Mouse (Mus musculus): Measurements from ENCODE around the gene Scn1b. TPM values are rescaled to one million over a fixed set of nuclear protein-coding genes. Genes with fewer than 3 reads are reported as not detected.

The Scn1b gene
- total RNA-seq, 2 experiments from 2014 or later = 16.5 to 16.7 TPM

- no peak for DNase-seq
Measured at GRCm38 (mm10) chr7:31086175-31086755, 40.5 kb downstream of the Scn1b start.

GRCm38 (mm10) chr7:31085171-31085570, 41.6 kb downstream of the Scn1b start:
- peak; percentile 25 to 58 for DNase-seq

DNA sequence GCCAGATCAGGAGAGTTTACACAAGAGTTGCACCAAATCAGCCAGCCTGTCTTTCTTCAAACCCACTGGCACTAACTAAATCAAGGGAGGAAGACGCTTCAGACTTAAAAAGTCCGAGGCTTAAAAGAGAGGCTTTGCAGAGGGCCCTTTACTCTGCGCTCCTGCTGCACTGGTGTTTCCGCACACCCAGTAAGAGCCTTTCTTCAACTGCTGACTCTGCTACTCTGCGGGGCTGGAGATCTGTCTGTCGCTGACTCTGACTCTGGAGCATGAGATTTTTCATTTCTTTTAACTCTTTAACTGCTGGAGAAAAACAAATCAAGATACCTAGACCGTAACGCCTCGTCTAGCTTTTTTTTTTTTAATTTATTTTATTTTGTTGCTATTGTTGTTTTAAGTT, 42.7 kb downstream of the Scn1b start:
- peak in 1 of 2 experiments; percentile 26 for DNase-seq

DNA sequence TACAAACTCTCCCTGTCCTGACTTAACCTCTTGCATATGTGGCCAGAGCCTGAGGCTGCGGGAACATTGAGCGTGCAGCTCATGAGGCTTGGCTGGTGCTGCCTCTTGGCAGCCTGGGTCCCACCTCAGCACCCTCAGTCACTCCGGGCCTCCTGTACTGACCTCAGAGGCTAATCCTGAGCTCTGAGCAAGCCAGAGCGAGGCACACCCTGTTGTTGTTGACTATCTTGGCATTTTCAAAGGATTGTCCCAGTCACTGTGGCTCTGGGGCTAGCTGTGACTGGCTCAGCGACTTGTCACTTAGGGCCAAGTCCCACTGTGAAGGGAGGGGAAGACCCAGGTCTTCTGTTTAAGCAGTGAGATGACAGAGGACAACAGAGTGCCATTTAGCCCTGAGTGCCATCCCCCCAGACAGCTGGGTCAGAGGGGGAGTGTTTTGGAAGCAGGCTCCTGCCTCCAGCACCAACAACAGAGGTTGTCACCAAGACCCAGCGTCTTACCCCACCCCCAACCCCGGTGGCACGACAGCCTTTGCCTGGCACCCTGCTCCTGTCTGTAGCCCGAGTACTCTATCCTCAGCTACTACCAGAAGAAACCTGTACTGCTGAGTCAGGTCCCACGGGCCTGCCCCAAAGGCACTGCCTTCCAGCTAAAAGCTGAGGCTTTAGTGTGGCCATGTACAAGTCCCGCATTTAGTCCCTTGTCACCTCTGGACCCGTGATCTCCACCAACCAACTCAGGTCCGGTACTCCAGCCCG, 43.8 kb downstream of the Scn1b start:
- peak; percentile 24 to 56 for DNase-seq

GRCm38 (mm10) chr7:31082106-31082505, 44.7 kb downstream of the Scn1b start:
- no peak for DNase-seq

- DNase-seq = no peak
Measured at GRCm38 (mm10) chr7:31081106-31081505, 45.7 kb downstream of the Scn1b start.

DNA sequence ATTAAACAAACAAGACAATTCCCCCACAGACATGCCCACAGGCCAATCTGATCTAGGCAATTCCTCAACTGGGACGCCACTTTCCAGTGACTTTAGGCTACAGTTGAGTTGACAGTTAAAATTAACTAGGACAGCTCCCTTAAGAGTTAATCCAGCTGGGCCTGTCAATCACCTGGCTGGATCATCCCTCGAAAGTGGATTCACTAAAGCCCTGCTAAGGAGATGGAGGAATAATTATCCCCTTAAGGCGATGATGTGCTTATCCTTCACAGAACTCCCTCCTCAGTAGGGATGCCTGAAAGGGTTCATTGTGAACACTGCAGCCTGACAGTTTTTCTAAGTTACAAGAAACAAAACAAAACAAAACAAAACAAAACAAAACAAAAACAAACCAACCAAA, 46.2 kb downstream of the Scn1b start:
- DNase-seq = no peak

GRCm38 (mm10) chr7:31079670-31080069, 47.1 kb downstream of the Scn1b start:
- DNase-seq = no peak

DNA sequence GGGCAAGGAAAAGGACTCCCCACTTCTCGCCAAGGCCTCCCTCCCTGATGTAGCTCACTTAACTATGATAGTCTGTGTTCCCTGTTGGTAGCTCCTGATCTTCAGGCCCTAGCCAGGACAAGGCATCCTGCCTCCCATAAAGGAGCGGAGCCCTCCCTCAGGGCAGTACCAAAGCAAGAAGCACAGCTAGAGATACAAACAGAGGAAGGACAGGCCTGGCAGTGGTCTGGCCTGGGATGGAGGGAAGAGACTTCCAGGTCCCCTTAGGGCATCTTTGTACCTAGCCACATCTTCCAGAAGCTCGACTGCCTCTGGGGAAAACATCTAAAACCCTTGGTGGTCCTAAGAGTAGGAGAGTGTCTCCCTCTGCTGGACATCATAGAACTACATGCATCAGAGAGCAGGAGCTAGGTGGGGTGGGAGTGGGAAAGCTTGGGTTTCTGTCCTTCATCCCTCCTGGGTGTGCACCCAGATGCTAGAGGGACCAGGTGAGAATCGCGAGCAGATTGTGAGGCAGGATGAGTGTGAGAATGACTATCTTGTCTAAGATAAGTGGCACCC, 48.8 kb downstream of the Scn1b start:
- DNase-seq = peak in 1 of 2 experiments; percentile 22

DNA sequence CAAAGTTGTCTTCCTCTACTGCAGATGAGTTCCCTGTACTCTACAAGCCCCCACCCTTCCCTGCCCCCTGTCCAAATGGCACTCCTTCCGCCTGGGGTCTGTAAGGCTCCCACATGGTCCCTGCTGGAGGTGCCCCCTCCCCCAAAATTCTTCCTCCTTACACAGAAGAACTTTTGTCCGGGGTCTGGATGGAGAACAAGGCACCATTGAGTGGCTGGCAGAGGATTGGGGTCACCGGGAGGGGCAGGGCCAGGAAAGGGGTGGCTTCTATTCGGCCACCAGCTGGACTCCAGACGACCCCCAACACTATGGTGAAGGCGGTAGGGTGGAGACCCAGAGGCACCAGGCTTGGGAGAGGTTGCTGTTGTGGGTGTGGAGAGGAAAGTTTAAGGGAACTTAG, 49.3 kb downstream of the Scn1b start:
- no peak for DNase-seq

- no peak for DNase-seq
Measured at GRCm38 (mm10) chr7:31076492-31076891, 50.3 kb downstream of the Scn1b start, which contains the start of gene Fxyd3. Fxyd3 (minus strand) TSS chr7:31076704.

- no peak for DNase-seq
Measured at GRCm38 (mm10) chr7:31074713-31075069, 52.1 kb downstream of the Scn1b start.

DNA sequence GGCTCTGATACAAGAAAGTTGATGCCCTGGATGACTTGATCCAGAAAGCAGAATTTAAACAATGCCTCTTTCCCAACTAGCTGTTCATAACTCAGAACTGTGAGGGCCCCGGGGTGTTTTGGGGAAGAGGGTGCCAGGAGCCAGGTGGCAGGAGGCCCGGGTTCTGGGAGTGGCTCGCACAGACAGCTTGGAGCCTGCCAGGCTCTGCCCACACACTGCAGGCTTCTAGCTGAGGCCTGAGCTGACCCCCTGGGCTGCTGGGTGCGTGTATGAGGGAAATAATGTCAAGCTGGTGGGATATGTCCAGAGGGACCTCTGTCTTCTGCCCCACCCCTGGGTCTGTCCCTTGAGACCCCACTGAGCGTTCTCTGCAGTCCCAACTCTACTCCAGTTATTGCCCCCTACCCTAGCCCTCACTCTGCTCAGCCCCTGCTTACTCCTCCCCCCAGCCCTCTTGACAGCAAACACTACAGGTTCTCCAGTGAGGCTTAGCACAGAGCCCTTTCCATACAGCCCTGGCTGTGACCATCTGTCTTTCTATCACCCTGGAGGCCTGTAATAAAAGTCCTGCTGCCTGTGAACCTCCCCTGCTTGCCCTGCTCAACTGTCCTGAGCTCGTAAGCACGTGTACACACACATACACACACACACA, 52.6 kb downstream of the Scn1b start:
- DNase-seq = no peak

- DNase-seq = no peak
Measured at GRCm38 (mm10) chr7:31073546-31073945, 53.3 kb downstream of the Scn1b start.

DNA sequence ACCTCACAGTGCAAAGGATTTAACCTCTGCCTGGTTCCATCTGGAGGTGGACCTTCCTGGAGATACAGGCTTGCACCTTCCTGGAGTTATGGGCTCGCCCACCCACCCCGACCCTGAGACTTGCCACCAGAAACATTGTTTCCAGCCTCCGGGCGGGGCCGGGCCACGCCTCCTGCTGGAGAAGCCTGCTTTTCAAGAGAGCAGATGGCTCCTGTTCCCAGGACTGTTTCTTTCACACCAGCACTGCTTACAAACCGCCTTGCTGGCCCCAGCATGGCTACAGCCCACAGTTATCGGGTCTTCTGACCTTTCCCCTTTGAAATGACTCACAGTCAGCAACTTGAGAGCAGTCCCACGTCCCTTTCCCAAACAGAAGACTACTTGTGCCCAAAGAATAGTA, 54.5 kb downstream of the Scn1b start:
- no peak for DNase-seq

GRCm38 (mm10) chr7:31070324-31070723, 56.5 kb downstream of the Scn1b start:
- DNase-seq = no peak

DNA sequence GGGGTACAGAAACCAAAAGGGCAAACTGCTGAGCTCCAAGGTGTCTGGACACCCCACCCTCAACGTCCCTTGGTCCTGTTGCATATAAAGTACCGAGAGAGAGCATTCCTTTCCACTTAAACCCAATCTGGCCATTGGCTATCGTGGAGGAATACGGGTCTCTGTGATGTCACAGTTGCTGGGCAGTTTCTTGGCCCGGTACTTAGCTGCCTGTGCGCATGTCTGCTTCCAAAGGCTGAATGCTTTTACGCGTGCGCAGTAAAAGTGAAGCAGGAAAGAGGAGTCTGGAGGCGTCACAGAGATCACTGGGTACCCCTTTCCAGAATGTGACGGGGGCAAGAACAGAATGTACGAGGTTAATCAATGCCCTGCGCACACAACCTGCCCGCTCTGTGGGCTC, 57.3 kb downstream of the Scn1b start:
- no peak for DNase-seq

DNA sequence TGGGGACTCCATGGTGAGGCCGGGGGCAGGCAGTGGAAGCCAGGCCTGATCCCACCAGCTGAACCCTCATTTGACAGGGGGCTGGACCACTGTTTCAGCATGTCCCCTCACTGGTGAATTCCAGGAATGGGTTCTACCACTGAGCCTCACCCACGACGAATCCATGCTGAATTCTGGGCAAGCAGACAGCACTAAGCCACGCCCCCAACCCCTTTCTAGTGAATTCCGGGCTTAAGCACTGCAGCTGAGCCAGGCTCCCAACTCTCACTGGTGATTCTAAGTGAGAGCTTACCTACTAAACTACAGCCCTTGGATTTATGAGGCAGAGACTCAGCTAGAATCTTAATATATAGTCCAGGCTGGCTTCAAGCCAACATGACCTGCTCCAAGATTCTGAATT, 59.0 kb downstream of the Scn1b start:
- DNase-seq = no peak

Other genes starting within 250 kb of the Scn1b start
- gene Cd22, start 246.7 kb downstream of the Scn1b start, total RNA-seq (2021) = under 1 TPM; 0.56 TPM
- gene Mag, start 212.1 kb downstream of the Scn1b start, total RNA-seq (2021) = under 1 TPM; 0.20 to 0.46 TPM
- 10 to 100 TPM in 1 of 2 experiments, not detected in 1; 11.7 TPM for gene Hamp2, start 202.3 kb downstream of the Scn1b start, total RNA-seq (2021)
- 10 to 100 TPM in 1 of 2 experiments, not detected in 1; 23.5 TPM for gene Hamp, start 183.0 kb downstream of the Scn1b start, total RNA-seq (2021)
- gene Usf2, start 170.2 kb downstream of the Scn1b start, total RNA-seq (2021) = 100 to 1,000 TPM; 112 to 141 TPM
- 10 to 100 TPM in 1 of 2 experiments, 1 to 10 TPM in 1; 6.1 to 14.6 TPM for gene Lsr, start 153.5 kb downstream of the Scn1b start, total RNA-seq (2021)
- gene Fam187b, start 153.2 kb downstream of the Scn1b start, total RNA-seq (2021) = under 1 TPM; 0.30 to 0.96 TPM
- gene Fxyd5, start 84.5 kb downstream of the Scn1b start, total RNA-seq (2021) = 100 to 1,000 TPM in 1 of 2 experiments, 10 to 100 TPM in 1; 34.8 to 103 TPM
- gene Fxyd7, start 75.5 kb downstream of the Scn1b start, total RNA-seq (2021) = 1 to 10 TPM; 1.2 to 1.6 TPM
- gene Fxyd1, start 69.8 kb downstream of the Scn1b start, total RNA-seq (2021) = 100 to 1,000 TPM; 167 to 239 TPM
- gene Lgi4, start 67.7 kb downstream of the Scn1b start, total RNA-seq (2021) = 1 to 10 TPM; 2.7 to 5.4 TPM
- 1 to 10 TPM; 1.5 to 2.3 TPM for gene Fxyd3, start 50.3 kb downstream of the Scn1b start, total RNA-seq (2021)
- under 1 TPM; 0.66 to 0.93 TPM for gene Hpn, start 11.7 kb downstream of the Scn1b start, total RNA-seq (2021)
- gene Gramd1a, start 28.9 kb upstream of the Scn1b start, total RNA-seq (2021) = 10 to 100 TPM; 36.7 to 59.1 TPM
- gene Scgb2b2, start 163.5 kb upstream of the Scn1b start, total RNA-seq (2021) = not detected
- not detected for gene Scgb1b2, start 164.8 kb upstream of the Scn1b start, total RNA-seq (2021)
- not detected for gene Scgb2b3, start 235.1 kb upstream of the Scn1b start, total RNA-seq (2021)
- not detected for gene Scgb1b3, start 248.6 kb upstream of the Scn1b start, total RNA-seq (2021)

Measured in adrenal gland, postnatal 36 days (tissue).